In the genomic region with DNA sequence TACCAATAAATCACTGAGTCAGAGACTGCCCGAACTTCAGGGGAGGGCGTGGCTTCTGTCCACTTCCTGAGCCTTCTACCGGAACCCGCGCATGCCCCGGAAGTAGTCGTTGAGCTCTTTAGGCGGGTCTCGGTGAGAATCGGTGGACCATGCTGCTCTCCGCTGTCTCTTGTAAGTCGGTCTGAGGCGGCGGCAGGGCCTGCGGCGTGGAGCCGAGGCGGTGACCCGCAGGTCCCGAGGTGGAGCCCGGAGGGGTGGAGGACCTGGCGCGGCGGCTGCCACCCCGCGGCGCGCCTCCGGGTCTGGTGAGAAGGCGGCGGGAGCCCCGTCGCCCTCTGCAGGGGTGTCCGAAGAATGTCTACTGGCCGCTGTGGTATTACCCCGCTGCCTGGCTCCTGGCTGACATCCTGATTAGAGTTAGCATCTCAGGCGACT, we compare ENCODE assay signal across 8 mouse cellular contexts. TPM values are rescaled to one million over a fixed set of nuclear protein-coding genes. Genes with fewer than 3 reads are reported as not detected.
DNase-seq lines count a peak whose midpoint lies in the region; ATAC-seq and TF ChIP-seq lines count a peak whose summit lies in the region.

No protein-coding gene starts in this region.

- ATAC-seq in forebrain, embryonic 12.5 days (ENCODE audit: low FRiP score), result peak; percentile 94
- peak; percentile 94 for ATAC-seq in heart, postnatal 0 days (ENCODE audit: insufficient read depth, low read depth)
- ATAC-seq in liver, embryonic 15.5 days (ENCODE audit: insufficient read depth), result peak; percentile 90
- peak; percentile 90 for ATAC-seq in neural tube, embryonic 11.5 days (ENCODE audit: insufficient read depth, low FRiP score, low TSS enrichment)
- peak; percentile 92 for ATAC-seq in stomach, embryonic 16.5 days (ENCODE audit: insufficient read depth, low FRiP score)

- peak overlapping the region; percentile 59 for H3K4me2 ChIP-seq in forebrain, embryonic 12.5 days
- H3K4me2 ChIP-seq in heart, postnatal 0 days (ENCODE audit: low read depth, low read length), result peak overlapping the region; percentile 60
- H3K4me2 ChIP-seq in liver, embryonic 15.5 days, result peak overlapping the region; percentile 64
- peak overlapping the region; percentile 39 for H3K4me2 ChIP-seq in neural tube, embryonic 11.5 days (ENCODE audit: low read depth)
- peak overlapping the region; percentile 63 for H3K4me2 ChIP-seq in stomach, embryonic 16.5 days (ENCODE audit: low read depth, low read length)

- H3K27me3 ChIP-seq in E14TG2a.4 (ENCODE audit: insufficient read depth, low read length), result no peaks in the 10 kb centered on the region
- H3K27me3 ChIP-seq in forebrain, embryonic 12.5 days, result no peaks in the 10 kb centered on the region
- H3K27me3 ChIP-seq in heart, postnatal 0 days (ENCODE audit: control insufficient read depth, insufficient read depth, low read length), result no peaks in the 10 kb centered on the region
- no peaks in the 10 kb centered on the region for H3K27me3 ChIP-seq in liver, embryonic 15.5 days
- H3K27me3 ChIP-seq in neural tube, embryonic 11.5 days (ENCODE audit: control insufficient read depth, insufficient read depth, low read length), result no peaks in the 10 kb centered on the region
- no peaks in the 10 kb centered on the region for H3K27me3 ChIP-seq in stomach, embryonic 16.5 days (ENCODE audit: control insufficient read depth, insufficient read depth, low read length)

- no peak for TF ChIP-seq CTCF in E14TG2a.4 (conservative IDR thresholded peaks at IDR 0.05; ENCODE audit: low read length)
- peak; percentile 49 for TF ChIP-seq CTCF in heart, postnatal 0 days (IDR thresholded peaks at IDR 0.05; ENCODE audit: low read depth)

- H3K4me1 ChIP-seq in E14TG2a.4 (replicated peaks; ENCODE audit: low read depth, low read length), result peaks cover 59% of the 10 kb centered on the region
- peaks cover 12% of the 10 kb centered on the region for H3K4me1 ChIP-seq in forebrain, embryonic 12.5 days
- H3K4me1 ChIP-seq in heart, postnatal 0 days (ENCODE audit: control insufficient read depth, insufficient read depth), result peaks cover 12% of the 10 kb centered on the region
- peaks cover 19% of the 10 kb centered on the region for H3K4me1 ChIP-seq in liver, embryonic 15.5 days (replicated peaks)
- H3K4me1 ChIP-seq in neural tube, embryonic 11.5 days (ENCODE audit: control insufficient read depth, insufficient read depth, low read length), result peaks cover 5% of the 10 kb centered on the region; the same call in 1 of the 2 replicates
- peaks cover 7% of the 10 kb centered on the region for H3K4me1 ChIP-seq in stomach, embryonic 16.5 days (ENCODE audit: control insufficient read depth, insufficient read depth, low read length)

- DNase-seq in c-Kit-positive CD71-positive TER-119-positive erythroid progenitor cells, embryonic 14.5 days (ENCODE audit: low spot score), result peak; percentile 79
- peak; percentile 79 for DNase-seq in heart, postnatal 0 days (ENCODE audit: low spot score)
- DNase-seq in kidney, postnatal 4 days, result peak; percentile 88 to 94
- DNase-seq in neural tube, embryonic 11.5 days (ENCODE audit: low spot score), result peak; percentile 87

- WGBS in forebrain, embryonic 12.5 days, result under 1% methylated on average over 37 of the region's 37 CpGs
- WGBS in heart, postnatal 0 days, result under 1% methylated on average over 37 of the region's 37 CpGs
- under 1% methylated on average over 37 of the region's 37 CpGs for WGBS in liver, embryonic 15.5 days (ENCODE audit: insufficient replicate concordance)
- 0% methylated on average over 37 of the region's 37 CpGs for WGBS in neural tube, embryonic 11.5 days
- WGBS in stomach, embryonic 16.5 days, result under 1% methylated on average over 37 of the region's 37 CpGs

- TF ChIP-seq EP300 in heart, postnatal 0 days (IDR thresholded peaks at IDR 0.05; ENCODE audit: low read depth), result peak; percentile 72; the same call in 1 of the 2 replicates

- no peaks in the 10 kb centered on the region for H3K9me3 ChIP-seq in E14TG2a.4 (ENCODE audit: low read length)
- no peaks in the 10 kb centered on the region for H3K9me3 ChIP-seq in forebrain, embryonic 12.5 days
- no peaks in the 10 kb centered on the region for H3K9me3 ChIP-seq in heart, postnatal 0 days (replicated peaks; ENCODE audit: control insufficient read depth, low read length)
- no peaks in the 10 kb centered on the region for H3K9me3 ChIP-seq in liver, embryonic 15.5 days (replicated peaks)
- H3K9me3 ChIP-seq in neural tube, embryonic 11.5 days (ENCODE audit: control insufficient read depth, low read length), result no peaks in the 10 kb centered on the region
- no peaks in the 10 kb centered on the region for H3K9me3 ChIP-seq in stomach, embryonic 16.5 days (replicated peaks; ENCODE audit: control insufficient read depth, low read length)

- H3K9ac ChIP-seq in forebrain, embryonic 12.5 days, result peak overlapping the region; percentile 68
- peak overlapping the region; percentile 70 for H3K9ac ChIP-seq in heart, postnatal 0 days (replicated peaks; ENCODE audit: low read depth, low read length)
- peak overlapping the region; percentile 63 for H3K9ac ChIP-seq in liver, embryonic 15.5 days
- H3K9ac ChIP-seq in neural tube, embryonic 11.5 days (ENCODE audit: low read length), result peak overlapping the region; percentile 81
- peak overlapping the region; percentile 92 for H3K9ac ChIP-seq in stomach, embryonic 16.5 days (ENCODE audit: low read length)

- peak overlapping the region; percentile 87 for H3K4me3 ChIP-seq in E14TG2a.4 (replicated peaks; ENCODE audit: low read length)
- H3K4me3 ChIP-seq in forebrain, embryonic 12.5 days (replicated peaks), result peak overlapping the region; percentile 79
- H3K4me3 ChIP-seq in heart, postnatal 0 days (ENCODE audit: low read depth, low read length), result peak overlapping the region; percentile 80
- peak overlapping the region; percentile 71 for H3K4me3 ChIP-seq in liver, embryonic 15.5 days (replicated peaks)
- H3K4me3 ChIP-seq in neural tube, embryonic 11.5 days (ENCODE audit: low read depth, low read length), result peak overlapping the region; percentile 70
- peak overlapping the region; percentile 85 for H3K4me3 ChIP-seq in stomach, embryonic 16.5 days (replicated peaks; ENCODE audit: low read length)

- H3K36me3 ChIP-seq in E14TG2a.4 (ENCODE audit: insufficient read depth, low read length), result peaks cover 42% of the 10 kb centered on the region
- peaks cover 20% of the 10 kb centered on the region for H3K36me3 ChIP-seq in forebrain, embryonic 12.5 days (replicated peaks)
- peaks cover 29% of the 10 kb centered on the region for H3K36me3 ChIP-seq in heart, postnatal 0 days (replicated peaks; ENCODE audit: control insufficient read depth, insufficient read depth, low read length)
- H3K36me3 ChIP-seq in liver, embryonic 15.5 days (replicated peaks), result peaks cover 26% of the 10 kb centered on the region
- no peaks in the 10 kb centered on the region for H3K36me3 ChIP-seq in neural tube, embryonic 11.5 days (ENCODE audit: control insufficient read depth, insufficient read depth, low read length)
- peaks cover 6% of the 10 kb centered on the region for H3K36me3 ChIP-seq in stomach, embryonic 16.5 days (ENCODE audit: control insufficient read depth, insufficient read depth, low read length)

- peak overlapping the region; percentile 83 for H3K27ac ChIP-seq in forebrain, embryonic 12.5 days
- peak overlapping the region; percentile 93 for H3K27ac ChIP-seq in heart, postnatal 0 days (ENCODE audit: low read depth)
- peak overlapping the region; percentile 86 for H3K27ac ChIP-seq in liver, embryonic 15.5 days (replicated peaks)
- peak overlapping the region; percentile 74; the same call in 1 of the 2 replicates for H3K27ac ChIP-seq in neural tube, embryonic 11.5 days (ENCODE audit: low read depth, low read length)
- H3K27ac ChIP-seq in stomach, embryonic 16.5 days (ENCODE audit: low read length), result peak overlapping the region; percentile 98

RNA-seq across cellular contexts. Expression of gene Mrpl33, which starts 17.1 kb away (rescaled TPM):
- 217 and 231 TPM in 2 replicates for polyA plus RNA-seq in forebrain, embryonic 12.5 days (2016; fragmentation: Nextera tagmentation; extraction: Ambion mirVana)
- total RNA-seq in heart, postnatal 0 days (2014; rRNA removed; ENCODE audit: low replicate concordance), result 272 and 275 TPM in 2 replicates
- polyA plus RNA-seq in heart, postnatal 0 days (2015; fragmentation: Nextera tagmentation; extraction: Ambion mirVana), result 627 and 634 TPM in 2 replicates
- polyA plus RNA-seq in liver, embryonic 15.5 days (2015; fragmentation: Nextera tagmentation; extraction: Ambion mirVana), result 131 and 158 TPM in 2 replicates
- polyA plus RNA-seq in neural tube, embryonic 11.5 days (2014; fragmentation: Nextera tagmentation; extraction: Ambion mirVana), result 214 and 225 TPM in 2 replicates
- 313 and 319 TPM in 2 replicates for polyA plus RNA-seq in stomach, embryonic 16.5 days (2015; fragmentation: Nextera tagmentation; extraction: Ambion mirVana)

Comparison
In these comparisons a context has a peak if more than half of its experiments do, and no peak if none do; other contexts are left out.
1. Peak in every context shown above with its lines: DNase-seq, ATAC-seq, H3K4me3 ChIP-seq and H3K27ac ChIP-seq.